Mouse (Mus musculus) naive thymus-derived CD4-positive, alpha-beta T cell, adult 2 months (primary cell): ENCODE data around the gene Slc39a1.

ENCODE experiments used
- DNase-seq: peaks from one replicate; pipeline ENCODE4 v3.0.0-alpha.2; 2011; ENCODE audit warnings: low read depth

Slc39a1 gene

GRCm38 (mm10) chr3:90247960-90248745 is at the start of gene Slc39a1:
Slc39a1 (plus strand) TSS chr3:90248172.
- peak; percentile 92 for DNase-seq

DNA sequence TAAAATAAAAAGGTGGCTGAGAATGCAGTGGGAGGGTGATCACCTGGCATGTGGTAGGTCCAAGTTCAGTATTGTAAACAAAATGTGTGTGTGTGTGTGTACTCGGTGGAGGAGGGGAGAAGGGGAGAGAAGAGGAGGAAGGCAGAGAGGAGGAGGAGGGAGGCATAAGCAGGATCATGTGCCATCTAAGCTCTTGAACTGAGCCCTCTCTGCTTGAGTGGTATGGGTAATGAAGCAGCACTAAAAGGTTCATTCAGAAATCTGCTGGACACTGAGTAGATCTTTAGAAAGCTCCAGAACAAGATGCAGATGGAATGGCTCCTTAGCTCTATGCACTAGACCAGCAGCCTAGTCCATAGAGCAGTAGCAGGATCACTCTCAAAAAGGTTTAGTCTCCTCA is 45.1 kb upstream of the Slc39a1 start:
- DNase-seq = no peak

DNA sequence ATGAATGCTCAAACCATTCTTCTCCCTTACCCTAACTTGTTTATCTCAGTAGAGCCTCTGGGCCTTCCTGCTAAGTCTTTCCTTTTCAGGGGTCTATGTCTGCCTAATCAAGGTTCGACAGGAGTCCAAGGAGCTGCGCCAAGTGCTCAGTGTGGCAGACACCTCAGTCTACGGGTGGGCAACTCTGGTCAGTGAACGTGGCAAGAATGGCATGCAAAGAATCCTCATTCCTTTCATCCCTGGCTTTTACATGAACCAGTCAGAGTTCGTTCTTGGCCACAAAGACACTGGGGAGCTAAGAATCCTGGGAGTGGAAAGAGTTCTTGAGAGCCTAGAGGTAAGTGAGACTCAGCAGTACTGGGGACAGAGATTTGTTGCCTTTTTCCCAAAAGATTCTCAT is 44.4 kb upstream of the Slc39a1 start:
- DNase-seq = no peak

DNA sequence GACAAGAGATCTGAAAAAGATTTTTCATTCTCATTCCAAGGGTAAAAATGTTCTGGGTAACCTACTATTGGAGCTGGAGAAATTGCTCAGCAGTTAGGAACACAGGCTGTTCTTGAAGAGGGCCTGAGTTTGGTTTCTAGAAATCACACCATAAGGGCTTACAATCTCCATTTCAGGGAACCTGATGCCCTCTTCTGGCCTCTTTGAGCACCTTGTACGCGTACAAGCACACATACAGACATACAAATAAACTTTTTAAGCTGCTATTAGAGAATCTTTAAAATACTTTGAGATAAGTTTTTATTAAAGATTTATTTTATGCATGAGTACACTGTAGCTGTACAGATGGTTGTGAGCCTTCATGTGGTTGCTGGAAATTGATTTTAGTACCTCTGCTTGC is 43.4 kb upstream of the Slc39a1 start:
- DNase-seq = no peak

DNA sequence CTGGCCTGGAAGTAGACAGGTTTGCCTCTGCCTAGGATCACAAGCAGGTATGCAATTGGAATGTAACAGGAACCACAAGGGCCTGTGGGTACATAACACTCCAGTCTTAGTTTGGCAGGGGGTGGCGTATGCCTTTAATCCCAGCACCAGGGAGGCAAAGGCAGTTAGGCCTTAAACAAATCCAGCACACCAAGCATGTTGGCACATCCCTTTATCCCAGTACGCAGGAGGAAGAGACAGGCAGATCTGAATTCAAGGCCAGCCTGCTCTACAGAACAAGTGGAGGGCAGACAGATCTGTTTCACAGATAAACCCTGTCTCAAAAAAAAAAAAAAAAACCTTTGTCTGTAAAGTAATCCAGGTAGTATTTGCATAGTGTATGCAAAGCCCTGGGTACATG is 39.3 kb upstream of the Slc39a1 start:
- DNase-seq = no peak

DNA sequence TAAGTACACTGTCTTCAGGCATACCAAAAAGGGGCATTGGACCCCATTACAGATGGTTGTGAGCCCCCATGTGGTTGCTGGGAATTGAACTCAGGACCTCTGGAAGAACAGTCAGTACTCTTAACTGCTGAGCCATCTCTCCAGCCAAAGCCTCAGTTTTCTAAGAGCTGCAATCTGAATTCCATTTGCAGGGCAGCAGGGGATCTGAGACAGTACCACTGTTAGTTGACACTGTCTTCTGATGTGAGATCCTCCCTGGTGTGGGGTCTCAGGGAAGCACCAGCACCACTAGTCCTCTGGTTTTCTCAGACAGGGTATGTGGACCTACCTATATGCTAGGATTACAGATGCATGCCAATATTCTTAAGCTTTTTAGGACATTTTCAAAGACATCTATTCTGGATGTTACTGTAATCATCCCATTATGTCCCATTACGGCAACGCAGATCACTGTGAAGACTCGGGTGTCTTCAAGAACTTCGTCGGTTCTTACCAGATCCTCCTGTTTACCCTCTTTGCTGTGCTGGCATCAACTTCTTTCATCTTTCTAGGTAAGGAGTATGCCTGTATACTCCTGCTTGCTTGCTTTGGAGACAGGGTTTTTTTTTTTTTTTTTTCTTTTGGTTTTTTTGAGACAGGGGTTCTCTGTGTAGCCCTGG is 37.9 kb upstream of the Slc39a1 start:
- DNase-seq = peak; percentile 17

GRCm38 (mm10) chr3:90211475-90212398 is 36.2 kb upstream of the Slc39a1 start:
- peak; percentile 61 for DNase-seq

DNA sequence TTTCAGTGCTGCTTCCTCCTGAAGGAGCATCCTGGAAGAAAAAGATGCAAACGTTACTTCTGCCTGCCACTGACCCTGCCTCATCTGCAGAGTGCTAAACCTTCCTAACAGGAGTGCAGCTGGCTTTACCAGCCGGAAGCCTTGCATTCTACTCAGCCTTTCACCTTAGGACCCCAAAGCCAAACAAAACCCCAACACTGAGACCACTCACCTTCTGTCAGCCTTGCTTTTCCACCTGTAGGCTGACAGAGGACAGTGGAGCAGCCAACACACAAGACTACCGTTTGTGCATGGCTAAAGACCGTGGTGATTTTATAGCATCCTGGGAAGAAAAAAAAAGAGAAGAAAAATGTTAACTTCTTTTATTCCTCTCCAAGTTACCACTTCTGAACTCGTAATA is 35.2 kb upstream of the Slc39a1 start:
- peak; percentile 33 for DNase-seq

DNA sequence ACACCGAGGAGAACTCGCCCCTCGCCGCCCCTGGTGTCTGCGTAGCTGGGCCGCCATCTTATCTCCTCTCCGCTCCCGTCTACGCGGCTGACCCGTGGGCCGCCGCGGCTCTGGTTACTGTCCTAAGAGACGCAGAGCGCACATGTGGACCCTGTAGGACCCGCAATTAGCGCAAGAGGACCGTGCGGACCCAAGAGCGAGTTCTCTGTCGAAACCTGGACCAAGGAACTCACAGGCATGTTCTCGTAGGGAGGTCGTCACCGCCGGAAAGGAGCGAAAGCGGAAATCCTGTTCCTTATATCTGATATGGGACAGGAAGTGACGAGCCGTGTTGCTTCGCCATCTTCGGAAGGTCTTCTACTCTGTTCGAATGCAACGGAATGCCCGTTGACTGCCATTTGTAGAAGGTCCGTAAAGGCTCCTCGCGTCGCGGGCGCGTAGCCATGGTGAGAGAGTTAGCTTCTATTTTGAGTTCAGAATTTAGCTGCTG is 34.5 kb upstream of the Slc39a1 start, which contains the start of the genes Rps27 and Rab13:
Gene Rps27, minus strand, starts transcription at position 275 of the 490 bp plus-strand sequence.
Gene Rab13, plus strand, starts transcription at position 319 of the 490 bp plus-strand sequence.
- peak; percentile 97 for DNase-seq

DNA sequence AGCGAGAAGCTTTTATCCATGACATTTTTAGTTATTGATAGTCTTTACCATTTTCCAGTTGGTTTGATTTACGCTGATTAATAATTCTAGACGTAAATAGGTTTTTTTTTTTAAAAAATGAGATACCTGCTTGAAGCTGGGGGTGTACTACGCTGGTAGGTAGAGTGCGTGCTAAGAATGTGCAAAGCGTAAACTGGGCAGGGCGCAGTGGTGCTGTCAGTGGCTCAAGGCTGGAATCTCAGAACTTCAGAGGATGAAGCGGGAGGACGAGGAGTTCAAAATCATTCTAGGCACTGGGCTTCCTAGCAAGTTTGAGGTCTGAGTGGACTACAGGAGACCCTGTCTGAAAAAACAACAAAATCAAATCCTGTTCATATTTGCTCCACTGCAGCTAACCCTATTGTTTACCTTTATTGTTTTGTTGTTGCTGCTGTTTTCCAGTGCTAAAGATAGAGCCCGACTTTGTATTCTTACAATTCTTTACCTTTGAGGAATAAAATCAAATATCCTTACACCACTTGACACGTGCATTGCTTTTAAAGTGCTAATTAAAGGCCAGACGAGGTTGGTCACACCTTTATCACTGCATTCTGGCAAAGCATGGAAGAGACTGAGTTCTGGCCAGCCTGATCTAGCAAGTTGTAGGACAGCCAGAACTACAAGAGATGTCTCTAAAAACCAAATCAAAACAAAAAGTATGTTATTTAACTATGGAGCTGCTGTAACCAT is 33.9 kb upstream of the Slc39a1 start:
- DNase-seq = no peak

DNA sequence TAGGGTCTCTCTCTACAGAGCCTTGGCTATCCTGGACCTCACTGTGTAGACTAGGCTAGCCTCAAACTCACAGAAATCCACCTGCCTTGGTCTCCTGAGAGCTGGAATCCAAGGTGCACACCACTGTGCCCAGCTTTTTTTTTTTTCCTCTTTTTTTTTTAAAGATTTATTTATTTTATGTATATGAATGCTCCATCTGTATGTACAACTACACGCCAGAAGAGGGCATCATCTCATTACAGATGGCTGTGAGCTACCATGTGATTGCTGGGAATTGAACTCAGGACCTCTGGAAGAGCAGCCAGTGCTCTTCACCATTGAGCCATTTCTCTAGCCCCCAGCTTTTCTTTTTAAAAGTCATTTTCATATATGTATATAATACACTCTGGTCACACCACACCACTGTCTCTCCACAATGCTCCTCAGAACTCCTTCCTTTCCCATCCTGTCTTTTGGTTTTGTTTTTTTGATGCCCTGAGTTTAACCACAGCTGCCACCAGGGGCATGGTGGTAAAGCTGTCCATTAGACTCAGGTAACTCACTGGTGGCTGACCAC is 32.1 kb upstream of the Slc39a1 start:
- peak; percentile 44 for DNase-seq

DNA sequence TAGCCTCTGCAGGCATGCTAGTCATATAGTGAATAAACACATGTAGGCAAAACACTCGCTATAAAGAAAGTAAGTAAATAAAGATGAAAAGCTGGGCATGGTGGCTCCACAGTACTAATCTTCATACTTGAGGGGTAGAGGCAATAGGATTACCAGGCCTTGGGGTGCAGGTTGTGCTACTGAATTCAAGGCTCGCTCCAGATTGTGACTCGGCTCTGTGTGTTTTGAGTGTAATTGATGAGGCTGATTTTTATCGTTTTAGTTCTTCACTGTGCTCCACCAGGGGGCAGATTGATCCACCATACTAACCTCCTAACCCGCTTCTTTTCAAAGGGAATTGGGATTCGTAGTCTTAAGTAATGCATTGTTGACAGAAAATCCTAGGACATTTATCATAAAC is 27.9 kb upstream of the Slc39a1 start:
- DNase-seq = peak; percentile 80

DNA sequence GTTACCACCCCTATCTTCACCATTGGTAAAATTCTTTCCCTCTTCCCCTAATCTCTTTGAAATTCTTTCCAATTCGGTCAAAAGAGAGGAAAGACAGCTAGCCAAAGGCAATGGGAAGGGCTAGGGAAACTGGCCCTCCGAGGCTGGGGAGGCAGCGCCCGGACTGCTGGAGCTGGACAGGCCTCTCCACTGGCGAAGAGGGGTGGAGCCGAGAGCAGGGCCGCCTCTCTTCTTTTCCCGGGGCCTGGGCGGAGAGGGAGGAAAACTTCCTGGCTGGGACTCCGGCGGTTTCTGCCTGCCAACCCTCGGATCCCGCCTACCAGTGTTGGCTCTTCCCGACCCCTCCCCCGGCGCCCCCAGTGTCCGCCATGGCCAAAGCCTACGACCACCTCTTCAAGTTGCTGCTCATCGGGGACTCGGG is 27.4 kb upstream of the Slc39a1 start:
- DNase-seq = no peak

GRCm38 (mm10) chr3:90221123-90221522 is 26.8 kb upstream of the Slc39a1 start:
- no peak for DNase-seq

- no peak for DNase-seq
Measured at GRCm38 (mm10) chr3:90222455-90222854, 25.5 kb upstream of the Slc39a1 start.

- no peak for DNase-seq
Measured at GRCm38 (mm10) chr3:90222941-90223340, 25.0 kb upstream of the Slc39a1 start.

GRCm38 (mm10) chr3:90224331-90224730 is 23.6 kb upstream of the Slc39a1 start:
- no peak for DNase-seq

GRCm38 (mm10) chr3:90231075-90231474 is 16.9 kb upstream of the Slc39a1 start:
- DNase-seq = no peak

DNA sequence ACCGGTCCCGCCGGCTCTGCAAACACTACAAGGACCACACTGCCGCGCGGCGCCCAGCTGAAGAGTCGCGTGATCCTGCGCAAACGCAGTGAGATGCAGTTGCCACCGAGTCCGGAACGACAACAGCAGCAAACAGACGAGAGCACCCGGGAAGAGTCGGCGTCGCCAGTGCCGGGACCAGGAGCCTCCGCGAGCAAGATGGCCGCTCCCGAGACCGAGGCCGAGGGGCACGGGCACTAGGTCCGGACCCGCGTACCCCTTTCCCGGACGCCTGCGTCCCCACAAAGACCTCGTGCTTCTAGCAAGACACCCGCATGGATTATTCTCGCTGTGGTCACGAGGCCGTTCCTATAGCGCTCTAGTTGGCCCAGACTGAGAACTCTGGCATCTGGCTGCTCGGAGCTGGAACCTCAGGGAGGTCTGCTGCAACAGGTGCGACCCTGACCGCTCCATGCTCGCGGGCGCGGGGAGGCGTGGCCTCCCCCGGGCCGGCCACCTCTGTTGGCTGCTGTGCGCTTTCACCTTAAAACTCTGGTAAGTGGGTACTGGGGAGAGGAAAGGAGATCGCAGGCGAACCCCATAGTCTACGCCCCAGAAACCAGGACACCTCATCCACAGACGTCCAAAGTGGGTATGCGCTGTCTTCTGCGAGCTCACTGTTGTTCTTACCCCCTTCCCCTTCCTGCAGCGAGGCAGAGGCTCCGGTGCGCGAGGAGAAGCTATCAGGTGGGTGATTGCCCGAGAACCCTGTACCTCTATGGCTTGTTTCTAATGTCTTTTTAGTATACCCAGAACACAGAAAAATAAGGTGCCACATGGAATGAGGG is 16.3 kb upstream of the Slc39a1 start, which contains the start of gene Jtb:
Gene Jtb, plus strand, starts transcription at position 91 of the 827 bp plus-strand sequence.
- peak; percentile 94 for DNase-seq

DNA sequence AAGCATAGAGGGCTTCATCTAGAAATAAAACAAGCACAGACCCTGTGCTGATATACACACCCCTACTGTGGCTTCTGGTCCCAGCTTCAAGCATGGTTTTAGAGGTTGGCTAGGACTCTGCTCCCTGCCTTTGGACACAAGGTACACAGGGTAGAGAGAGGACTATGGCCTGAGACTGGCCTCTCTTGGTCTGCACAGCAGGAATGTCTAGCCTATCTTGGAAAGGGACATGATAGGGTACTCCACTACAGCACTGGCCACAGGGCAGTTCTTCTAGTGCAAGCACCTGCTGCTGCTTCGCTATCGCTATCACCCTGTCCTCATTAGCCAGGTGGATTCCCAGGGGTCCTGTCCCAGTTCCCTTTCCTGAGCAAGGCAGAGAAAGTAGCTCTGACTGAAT is 6.7 kb upstream of the Slc39a1 start:
- DNase-seq = no peak
